Mouse (Mus musculus) C2C12 (cell line): ENCODE measurements around the gene Lrch4. TPM values are rescaled to one million over a fixed set of nuclear protein-coding genes. Genes with fewer than 3 reads are reported as not detected.
A peak's percentile ranks its signal among the peaks of the same experiment; 100 is the strongest.

Experiments used
- H3K27me3 ChIP-seq: one replicate; pipeline ENCODE4 v1.6.1; 2011; ENCODE audit not compliant: control insufficient read depth, insufficient read depth, insufficient read length
- H3K36me3 ChIP-seq: one replicate; pipeline ENCODE4 v1.6.1; 2011; ENCODE audit not compliant: control insufficient read depth, insufficient read depth
- H3K4me3 ChIP-seq: one replicate; pipeline ENCODE4 v1.5.1; 2011; ENCODE audit warnings: mild to moderate bottlenecking, control low read depth; ENCODE audit not compliant: poor library complexity, insufficient read depth, severe bottlenecking
- H3K79me2 ChIP-seq: one replicate; pipeline ENCODE4 v1.6.1; 2011; ENCODE audit not compliant: control insufficient read depth, insufficient read depth
- H3K79me3 ChIP-seq: one replicate; pipeline ENCODE4 v1.6.1; 2011; ENCODE audit warnings: low read depth, control low read depth
- H3ac ChIP-seq: one replicate; pipeline ENCODE3; 2011; ENCODE audit warnings: low read depth; ENCODE audit not compliant: control insufficient read depth, insufficient read length
- CEBPB ChIP-seq: IDR thresholded peaks from one replicate; pipeline ENCODE4 v1.6.1; 2011; ENCODE audit warnings: low read depth, mild to moderate bottlenecking, control low read depth, moderate library complexity
- CTCF ChIP-seq: IDR thresholded peaks from one replicate; pipeline ENCODE4 v1.5.1; 2011; ENCODE audit not compliant: control insufficient read depth, insufficient read depth, insufficient read length
- FOSL1 ChIP-seq: IDR thresholded peaks from one replicate; pipeline ENCODE4 v1.8.0; 2011; ENCODE audit warnings: mild to moderate bottlenecking, low read length; ENCODE audit not compliant: poor library complexity, insufficient read depth, severe bottlenecking
- MAX ChIP-seq: IDR thresholded peaks from one replicate; pipeline ENCODE4 v1.6.1; 2011; ENCODE audit warnings: mild to moderate bottlenecking, control low read depth
- MYOD1 ChIP-seq: IDR thresholded peaks from one replicate; pipeline ENCODE4 v1.6.1; 2011; ENCODE audit warnings: low read depth; ENCODE audit not compliant: control insufficient read depth, insufficient read length
- MYOG ChIP-seq: IDR thresholded peaks from one replicate; pipeline ENCODE4 v1.6.1; 2011; ENCODE audit not compliant: control insufficient read depth, insufficient read length; ENCODE audit errors: extremely low read depth
- USF1 ChIP-seq: IDR thresholded peaks from one replicate; pipeline ENCODE4 v1.6.1; 2011; ENCODE audit warnings: low read depth, mild to moderate bottlenecking, control low read depth, moderate library complexity
- polyA plus RNA-seq: library from polyadenylated mRNA; unstranded; fragments of >200 nt; fragmentation: generic; extraction: Trizol; gene quantifications from one replicate; pipeline ENCODE4 v1.2.1, GENCODE M21; 2012; ENCODE audit warnings: missing spikeins

Gene Lrch4
- polyA plus RNA-seq, 1 experiment = 27.5 TPM

GRCm38 (mm10) chr5:137663057-137663456, 34.1 kb downstream of the Lrch4 start:
- no peak for TF ChIP-seq MYOD1
- TF ChIP-seq FOSL1 = no peak
- no peak for TF ChIP-seq CTCF
- no peak for TF ChIP-seq MYOG
- TF ChIP-seq MAX = no peak
- TF ChIP-seq USF1 = no peak
- no peak for TF ChIP-seq CEBPB
- no peaks in the 10 kb centered on the region for H3K79me2 ChIP-seq
- H3K4me3 ChIP-seq = no peak overlapping the region
- peaks cover 24% of the 10 kb centered on the region for H3K36me3 ChIP-seq
- no peaks in the 10 kb centered on the region for H3K79me3 ChIP-seq
- H3K27me3 ChIP-seq = no peaks in the 10 kb centered on the region
- no peak overlapping the region for H3ac ChIP-seq

- peaks cover 13% of the 10 kb centered on the region for H3K36me3 ChIP-seq
- TF ChIP-seq MYOG (no peak), CTCF (no peak), MAX (no peak), FOSL1 (no peak), CEBPB (no peak), USF1 (no peak), MYOD1 (no peak)
- H3K79me3 ChIP-seq = peaks cover 8% of the 10 kb centered on the region
- no peak overlapping the region for H3ac ChIP-seq
- H3K4me3 ChIP-seq = no peak overlapping the region
- H3K27me3 ChIP-seq = no peaks in the 10 kb centered on the region
- H3K79me2 ChIP-seq = peaks cover 23% of the 10 kb centered on the region
These were observed 40.0 kb downstream of the Lrch4 start for GRCm38 (mm10) chr5:137668971-137669370.

GRCm38 (mm10) chr5:137670240-137670639, 41.3 kb downstream of the Lrch4 start:
- Histone ChIP-seq H3K79me2 (peaks cover 23% of the 10 kb centered on the region), H3K79me3 (peaks cover 8% of the 10 kb centered on the region), H3K27me3 (no peaks in the 10 kb centered on the region), H3ac (no peak overlapping the region), H3K4me3 (no peak overlapping the region), H3K36me3 (peaks cover 9% of the 10 kb centered on the region)
- TF ChIP-seq MAX (no peak), CEBPB (no peak), MYOD1 (no peak), FOSL1 (no peak), CTCF (no peak), USF1 (no peak), MYOG (no peak)

GRCm38 (mm10) chr5:137671443-137672240, 42.7 kb downstream of the Lrch4 start:
- no peak overlapping the region for H3K4me3 ChIP-seq
- peak; percentile 99 for TF ChIP-seq USF1
- peak; percentile 16 for TF ChIP-seq CEBPB
- TF ChIP-seq CTCF = no peak
- TF ChIP-seq FOSL1 = peak; percentile 87
- no peak for TF ChIP-seq MYOG
- peak; percentile 39 for TF ChIP-seq MYOD1
- TF ChIP-seq MAX = peak; percentile 50
- peaks cover 23% of the 10 kb centered on the region for H3K79me2 ChIP-seq
- H3K79me3 ChIP-seq = peaks cover 8% of the 10 kb centered on the region
- H3K27me3 ChIP-seq = no peaks in the 10 kb centered on the region
- H3K36me3 ChIP-seq = peaks cover 3% of the 10 kb centered on the region
- peak overlapping the region; percentile 36 for H3ac ChIP-seq

GRCm38 (mm10) chr5:137672361-137672760, 43.4 kb downstream of the Lrch4 start:
- Histone ChIP-seq H3K4me3 (no peak overlapping the region), H3ac (no peak overlapping the region), H3K36me3 (no peaks in the 10 kb centered on the region), H3K27me3 (no peaks in the 10 kb centered on the region), H3K79me2 (peaks cover 23% of the 10 kb centered on the region), H3K79me3 (peaks cover 8% of the 10 kb centered on the region)
- no peak for TF ChIP-seq MAX

GRCm38 (mm10) chr5:137673015-137673414, 44.1 kb downstream of the Lrch4 start:
- Histone ChIP-seq H3K79me2 (peaks cover 23% of the 10 kb centered on the region), H3ac (no peak overlapping the region), H3K27me3 (no peaks in the 10 kb centered on the region), H3K79me3 (peaks cover 8% of the 10 kb centered on the region), H3K4me3 (no peak overlapping the region), H3K36me3 (no peaks in the 10 kb centered on the region)
- TF ChIP-seq USF1 = no peak
